Mouse (Mus musculus): ENCODE data around the gene 1500011B03Rik. TPM values are rescaled to one million over a fixed set of nuclear protein-coding genes. Genes with fewer than 3 reads are reported as not detected.

Gene 1500011B03Rik
- polyA plus RNA-seq, 1 experiment from 2014 or later: 133 TPM

GRCm38 (mm10) chr5:114784622-114785165 is 38.6 kb downstream of the 1500011B03Rik start:
- Histone ChIP-seq H3K27ac (ENCODE audit: low read depth, low read length) (no peak overlapping the region), H3K4me1 (replicated peaks; ENCODE audit: control insufficient read depth, insufficient read depth, low read length) (no peaks in the 10 kb centered on the region), H3K4me2 (ENCODE audit: low read depth, low read length, severe bottlenecking) (no peak overlapping the region), H3K27me3 (ENCODE audit: control insufficient read depth, insufficient read depth, low read length) (no peaks in the 10 kb centered on the region), H3K4me3 (ENCODE audit: low read depth, low read length) (no peak overlapping the region), H3K9ac (ENCODE audit: low read length) (no peak overlapping the region), H3K9me3 (ENCODE audit: control insufficient read depth, low read length) (no peaks in the 10 kb centered on the region), H3K36me3 (ENCODE audit: control insufficient read depth, insufficient read depth, low read length) (no peaks in the 10 kb centered on the region; the same call in 1 of the 2 replicates)
- ATAC-seq (replicated peaks; ENCODE audit: low FRiP score): no peak
- WGBS: 84% methylated on average over 16 of the region's 16 CpGs
- DNase-seq (ENCODE audit: low spot score): no peak

DNA sequence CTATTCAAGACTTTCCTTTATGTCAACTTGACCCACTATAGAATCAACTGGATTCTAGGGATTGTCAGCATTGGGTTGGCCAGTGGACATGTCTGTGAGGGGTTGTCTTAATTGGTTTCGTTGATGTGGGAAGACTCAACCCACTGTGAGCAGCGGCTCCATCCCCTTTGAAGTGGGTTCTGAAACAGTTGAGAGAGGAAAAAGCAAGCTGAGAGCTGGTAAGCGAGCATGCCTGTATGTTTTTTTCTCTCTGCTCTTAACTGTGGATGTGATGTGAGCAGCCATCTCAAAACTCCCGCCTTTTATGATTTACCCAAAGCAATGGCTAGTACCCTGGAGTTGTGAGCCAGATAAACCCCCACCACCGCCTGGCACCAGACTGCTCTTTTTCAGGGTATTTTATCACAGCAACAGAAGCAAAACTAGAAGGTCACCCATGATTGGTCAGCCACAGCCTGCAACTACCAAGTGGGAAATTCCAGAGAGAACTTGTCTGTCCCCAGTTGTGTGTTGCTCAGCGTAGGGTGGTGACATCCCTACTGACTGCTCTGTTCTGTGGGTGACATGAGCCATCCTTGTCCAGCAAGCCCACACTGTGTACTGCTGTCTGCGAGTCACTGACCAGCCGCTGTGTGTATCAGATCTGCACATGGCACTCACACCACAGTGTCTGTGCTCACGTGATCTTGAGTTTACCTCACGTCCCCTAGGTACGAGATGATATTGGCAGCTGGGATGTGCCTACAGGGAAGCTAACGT is 39.7 kb downstream of the 1500011B03Rik start:
- H3K4me2 ChIP-seq (ENCODE audit: low read depth, low read length, severe bottlenecking): no peak overlapping the region
- H3K4me3 ChIP-seq (ENCODE audit: low read depth, low read length): no peak overlapping the region
- no peak for DNase-seq (ENCODE audit: low spot score)
- WGBS: 87% methylated on average over 12 of the region's 12 CpGs
- H3K36me3 ChIP-seq (ENCODE audit: control insufficient read depth, insufficient read depth, low read length): no peaks in the 10 kb centered on the region
- H3K27me3 ChIP-seq (ENCODE audit: control insufficient read depth, insufficient read depth, low read length): no peaks in the 10 kb centered on the region
- no peak for ATAC-seq (replicated peaks; ENCODE audit: low FRiP score)
- H3K27ac ChIP-seq (ENCODE audit: low read depth, low read length): no peak overlapping the region
- no peaks in the 10 kb centered on the region for H3K9me3 ChIP-seq (ENCODE audit: control insufficient read depth, low read length)
- no peaks in the 10 kb centered on the region for H3K4me1 ChIP-seq (replicated peaks; ENCODE audit: control insufficient read depth, insufficient read depth, low read length)
- no peak overlapping the region for H3K9ac ChIP-seq (ENCODE audit: low read length)

DNA sequence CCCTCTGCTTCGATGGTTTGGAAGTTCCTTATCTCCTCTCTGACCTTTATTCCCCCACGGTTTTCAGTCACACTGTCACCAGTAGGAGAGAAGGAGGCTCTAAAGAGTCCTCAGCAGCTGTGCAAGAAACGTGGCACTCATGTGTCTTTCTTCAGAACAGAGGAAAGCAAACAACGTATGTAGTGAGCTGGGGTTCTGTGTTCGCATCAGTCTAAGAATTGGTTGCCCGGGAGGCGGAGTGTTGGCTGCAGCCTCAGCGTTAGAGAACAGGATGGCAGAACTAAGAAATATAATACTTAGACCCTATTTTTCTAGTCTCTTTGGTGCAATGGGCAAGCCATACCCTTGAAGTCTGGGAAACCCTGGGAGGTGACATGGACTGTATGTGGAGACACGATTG is 40.3 kb downstream of the 1500011B03Rik start:
- Histone ChIP-seq H3K9me3 (ENCODE audit: control insufficient read depth, low read length) (no peaks in the 10 kb centered on the region), H3K4me1 (replicated peaks; ENCODE audit: control insufficient read depth, insufficient read depth, low read length) (no peaks in the 10 kb centered on the region), H3K9ac (ENCODE audit: low read length) (no peak overlapping the region), H3K4me3 (ENCODE audit: low read depth, low read length) (no peak overlapping the region), H3K27ac (ENCODE audit: low read depth, low read length) (no peak overlapping the region), H3K36me3 (ENCODE audit: control insufficient read depth, insufficient read depth, low read length) (no peaks in the 10 kb centered on the region), H3K27me3 (ENCODE audit: control insufficient read depth, insufficient read depth, low read length) (no peaks in the 10 kb centered on the region), H3K4me2 (ENCODE audit: low read depth, low read length, severe bottlenecking) (no peak overlapping the region)
- DNase-seq (ENCODE audit: low spot score): no peak
- 92% methylated on average over 9 of the region's 9 CpGs for WGBS
- ATAC-seq (replicated peaks; ENCODE audit: low FRiP score): no peak

- Histone ChIP-seq H3K27me3 (ENCODE audit: control insufficient read depth, insufficient read depth, low read length) (no peaks in the 10 kb centered on the region), H3K4me2 (ENCODE audit: low read depth, low read length, severe bottlenecking) (no peak overlapping the region), H3K9me3 (ENCODE audit: control insufficient read depth, low read length) (no peaks in the 10 kb centered on the region), H3K4me3 (ENCODE audit: low read depth, low read length) (no peak overlapping the region), H3K4me1 (replicated peaks; ENCODE audit: control insufficient read depth, insufficient read depth, low read length) (peaks cover 6% of the 10 kb centered on the region), H3K36me3 (ENCODE audit: control insufficient read depth, insufficient read depth, low read length) (no peaks in the 10 kb centered on the region), H3K27ac (ENCODE audit: low read depth, low read length) (no peak overlapping the region; the same call in 1 of the 2 replicates), H3K9ac (ENCODE audit: low read length) (no peak overlapping the region)
- WGBS: 87% methylated on average over 7 of the region's 7 CpGs
- DNase-seq (ENCODE audit: low spot score) (no peak), ATAC-seq (replicated peaks; ENCODE audit: low FRiP score) (no peak)
These were observed 42.4 kb downstream of the 1500011B03Rik start for GRCm38 (mm10) chr5:114780912-114781311.

DNA sequence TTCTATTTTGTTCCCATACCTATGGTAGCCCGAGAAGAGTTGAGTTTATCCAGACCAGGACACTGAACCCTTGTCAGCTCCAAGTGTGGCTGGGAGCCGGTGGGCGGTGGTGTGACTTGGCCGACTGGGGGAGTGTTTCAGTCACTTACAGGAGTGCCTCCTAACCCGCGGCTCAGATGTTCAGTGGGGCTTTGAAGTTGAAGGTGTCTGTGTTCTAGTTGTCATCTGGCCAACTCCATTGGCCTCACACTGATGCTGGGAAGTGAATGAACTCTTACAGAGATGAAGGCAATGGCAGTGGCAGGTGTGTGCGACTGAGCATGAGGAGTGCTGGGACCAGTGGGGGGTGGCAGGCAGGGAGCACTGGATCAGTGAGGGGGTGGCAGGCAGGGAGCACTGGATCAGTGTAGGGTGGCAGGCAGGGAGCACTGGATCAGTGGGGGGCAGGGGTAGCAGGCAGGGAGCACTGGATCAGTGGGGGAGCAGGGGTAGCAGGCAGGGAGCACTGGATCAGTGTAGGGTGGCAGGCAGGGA is 43.2 kb downstream of the 1500011B03Rik start:
- no peaks in the 10 kb centered on the region for H3K9me3 ChIP-seq (ENCODE audit: control insufficient read depth, low read length)
- H3K4me1 ChIP-seq (replicated peaks; ENCODE audit: control insufficient read depth, insufficient read depth, low read length): peaks cover 7% of the 10 kb centered on the region
- no peak for DNase-seq (ENCODE audit: low spot score)
- H3K27me3 ChIP-seq (ENCODE audit: control insufficient read depth, insufficient read depth, low read length): no peaks in the 10 kb centered on the region
- no peak overlapping the region for H3K4me3 ChIP-seq (ENCODE audit: low read depth, low read length)
- H3K36me3 ChIP-seq (ENCODE audit: control insufficient read depth, insufficient read depth, low read length): no peaks in the 10 kb centered on the region
- H3K9ac ChIP-seq (ENCODE audit: low read length): no peak overlapping the region
- no peak overlapping the region for H3K27ac ChIP-seq (ENCODE audit: low read depth, low read length)
- 80% methylated on average over 7 of the region's 7 CpGs for WGBS
- ATAC-seq (replicated peaks; ENCODE audit: low FRiP score): no peak
- no peak overlapping the region for H3K4me2 ChIP-seq (ENCODE audit: low read depth, low read length, severe bottlenecking)

GRCm38 (mm10) chr5:114776174-114776573 is 47.1 kb downstream of the 1500011B03Rik start:
- no peak overlapping the region for H3K9ac ChIP-seq (ENCODE audit: low read length)
- H3K27ac ChIP-seq (ENCODE audit: low read depth, low read length): no peak overlapping the region
- H3K27me3 ChIP-seq (ENCODE audit: control insufficient read depth, insufficient read depth, low read length): no peaks in the 10 kb centered on the region
- ATAC-seq (replicated peaks; ENCODE audit: low FRiP score) (no peak), DNase-seq (ENCODE audit: low spot score) (no peak)
- 68% methylated on average over 7 of the region's 7 CpGs for WGBS
- H3K4me3 ChIP-seq (ENCODE audit: low read depth, low read length): peak overlapping the region; percentile 98
- H3K4me1 ChIP-seq (replicated peaks; ENCODE audit: control insufficient read depth, insufficient read depth, low read length): peaks cover 11% of the 10 kb centered on the region
- no peaks in the 10 kb centered on the region for H3K36me3 ChIP-seq (ENCODE audit: control insufficient read depth, insufficient read depth, low read length)
- no peaks in the 10 kb centered on the region for H3K9me3 ChIP-seq (ENCODE audit: control insufficient read depth, low read length)
- H3K4me2 ChIP-seq (ENCODE audit: low read depth, low read length, severe bottlenecking): peak overlapping the region; percentile 78

DNA sequence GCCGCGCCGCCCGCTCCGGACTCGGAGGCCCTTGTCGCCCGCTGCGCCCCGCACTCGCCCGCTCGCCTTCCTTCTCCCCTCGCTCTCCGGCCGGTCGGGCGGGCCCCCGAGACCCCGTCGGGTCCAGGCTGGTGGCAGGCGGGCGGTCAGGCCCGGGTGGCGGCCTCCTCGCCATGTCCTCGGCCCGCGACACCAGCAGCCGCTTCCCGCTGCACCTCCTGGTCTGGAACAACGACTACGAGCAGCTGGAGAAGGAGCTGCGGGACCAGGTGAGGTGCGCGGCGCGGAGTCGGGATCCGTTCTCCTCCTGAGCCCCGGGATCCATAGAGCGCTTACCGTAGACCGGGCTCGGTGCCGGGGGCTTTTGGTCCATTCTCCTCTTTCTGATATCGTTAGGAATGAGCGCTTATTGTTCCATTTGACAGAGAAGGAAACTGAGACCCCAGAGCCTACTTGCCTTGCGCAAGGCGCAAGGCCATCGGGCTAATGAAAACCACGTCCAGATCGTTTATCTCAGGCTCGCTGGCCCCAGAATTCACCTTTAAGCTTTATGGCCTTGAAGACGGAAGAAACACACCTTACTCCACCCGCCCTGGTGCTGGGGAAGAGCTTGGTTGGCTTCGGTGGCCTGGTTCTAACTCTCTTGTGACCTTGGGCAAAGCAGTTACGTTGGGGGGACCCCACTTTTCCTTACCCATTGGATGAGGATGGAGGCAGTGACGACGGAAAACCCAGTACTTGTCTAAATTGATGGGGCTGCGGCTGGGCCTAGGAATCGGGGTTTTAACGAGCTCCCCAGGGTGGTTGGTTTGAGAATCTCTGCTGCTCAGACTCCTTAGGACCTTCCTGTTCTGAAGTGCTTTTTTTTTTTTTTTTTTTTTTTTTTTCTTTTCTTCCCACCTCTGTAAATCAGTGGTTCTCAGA is 48.0 kb downstream of the 1500011B03Rik start, which contains the start of gene Git2:
TSS of gene Git2 (minus strand) at position 462 of the 924 bp plus-strand sequence.
- Histone ChIP-seq H3K4me3 (ENCODE audit: low read depth, low read length) (peak within 1 kb of the TSS; percentile 98), H3K27ac (ENCODE audit: low read depth, low read length) (peak within 1 kb of the TSS; percentile 73), H3K9ac (ENCODE audit: low read length) (peak within 1 kb of the TSS; percentile 79), H3K27me3 (ENCODE audit: control insufficient read depth, insufficient read depth, low read length) (no peaks in the 10 kb centered on the region), H3K4me2 (ENCODE audit: low read depth, low read length, severe bottlenecking) (peak within 1 kb of the TSS; percentile 78), H3K4me1 (replicated peaks; ENCODE audit: control insufficient read depth, insufficient read depth, low read length) (peaks cover 11% of the 10 kb centered on the region), H3K9me3 (ENCODE audit: control insufficient read depth, low read length) (no peaks in the 10 kb centered on the region), H3K36me3 (ENCODE audit: control insufficient read depth, insufficient read depth, low read length) (no peaks in the 10 kb centered on the region)
- DNase-seq (ENCODE audit: low spot score) (no peak), ATAC-seq (replicated peaks; ENCODE audit: low FRiP score) (no peak)
- under 1% methylated on average over 42 of the region's 63 CpGs for WGBS

DNA sequence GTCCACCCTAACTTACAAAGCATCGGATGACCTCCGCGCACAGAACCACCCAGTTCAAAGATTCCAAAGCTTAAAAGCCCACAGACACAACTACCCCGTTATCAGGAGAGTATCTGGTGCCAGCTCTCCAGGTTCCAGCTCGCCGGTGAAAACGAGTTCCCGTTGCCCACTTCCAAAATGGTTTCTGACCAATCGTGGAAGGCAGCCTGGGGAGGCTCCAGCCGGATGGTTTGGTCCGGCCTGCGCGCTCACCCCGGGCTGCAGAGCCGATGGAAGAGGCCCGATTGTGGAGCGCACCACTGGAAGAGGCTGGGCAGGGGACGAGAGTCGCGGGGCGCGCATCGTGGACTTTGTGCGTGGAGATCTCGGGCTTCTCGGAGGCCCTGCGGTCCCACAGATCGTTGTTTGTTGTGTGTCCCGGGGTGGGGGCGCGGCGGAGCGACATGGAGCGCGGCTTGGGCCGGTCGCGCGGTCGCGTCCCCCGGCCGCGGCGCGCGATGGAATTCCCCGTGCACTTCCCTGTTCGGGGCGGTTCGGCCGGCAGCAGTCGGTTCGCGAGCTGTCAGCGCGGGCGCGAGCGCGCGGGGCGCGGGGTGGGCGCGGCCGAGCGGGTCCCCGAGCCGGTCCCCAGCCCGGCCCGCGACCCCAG is 48.7 kb downstream of the 1500011B03Rik start, which contains the start of gene Ankrd13a:
TSS of gene Ankrd13a (plus strand) at position 275 of the 649 bp plus-strand sequence.
- Histone ChIP-seq H3K4me1 (replicated peaks; ENCODE audit: control insufficient read depth, insufficient read depth, low read length) (peaks cover 11% of the 10 kb centered on the region), H3K27ac (ENCODE audit: low read depth, low read length) (peak within 1 kb of the TSS; percentile 73), H3K9me3 (ENCODE audit: control insufficient read depth, low read length) (no peaks in the 10 kb centered on the region), H3K9ac (ENCODE audit: low read length) (peak within 1 kb of the TSS; percentile 79), H3K4me2 (ENCODE audit: low read depth, low read length, severe bottlenecking) (peak within 1 kb of the TSS; percentile 78), H3K4me3 (ENCODE audit: low read depth, low read length) (peak within 1 kb of the TSS; percentile 98), H3K27me3 (ENCODE audit: control insufficient read depth, insufficient read depth, low read length) (no peaks in the 10 kb centered on the region), H3K36me3 (ENCODE audit: control insufficient read depth, insufficient read depth, low read length) (no peaks in the 10 kb centered on the region)
- peak; percentile 82 for ATAC-seq (replicated peaks; ENCODE audit: low FRiP score)
- DNase-seq (ENCODE audit: low spot score): peak; percentile 95
- under 1% methylated on average over 55 of the region's 73 CpGs for WGBS

Data from forebrain, embryonic 11.5 days (tissue).